Mouse (Mus musculus) brain, embryonic 14.5 days (tissue): ENCODE measurements at regions not wholly inside any gene's neighbourhood (a gene's known extent, or its start where the extent isn't known, plus 50 kb on each side); places are given as distances from the start of the nearest gene placed in this dataset.

Experiments used
- CTCF ChIP-seq: fragments of 200-500 bp; IDR thresholded peaks from 2 replicates; pipeline ENCODE4 v1.5.1; 2012; ENCODE audit warnings: inconsistent platforms, mild to moderate bottlenecking, moderate library complexity, borderline replicate concordance; ENCODE audit not compliant: insufficient read depth, insufficient read length; ENCODE audit errors: extremely low read depth
- POLR2A ChIP-seq: fragments of 200-500 bp; IDR thresholded peaks from 2 replicates; pipeline ENCODE4 v1.6.1; 2012; ENCODE audit warnings: mild to moderate bottlenecking, inconsistent platforms, borderline replicate concordance; ENCODE audit not compliant: poor library complexity, insufficient read depth, insufficient read length, severe bottlenecking; ENCODE audit errors: extremely low read depth

GRCm38 (mm10) chr7:95551798-95552387, 619.2 kb upstream of the Tenm4 start:
- TF ChIP-seq CTCF, result no peak
- TF ChIP-seq POLR2A, result no peak
